Mouse (Mus musculus) cortical plate, adult 2 months (tissue): Measurements from ENCODE around the gene St8sia1. TPM values are rescaled to one million over a fixed set of nuclear protein-coding genes. Genes with fewer than 3 reads are reported as not detected.

ENCODE experiments used
- H3K27ac ChIP-seq: fragments of 200-500 bp; 2 replicates; pipeline ENCODE4 v1.5.1; 2012; ENCODE audit warnings: low read length, control low read depth, inconsistent platforms; ENCODE audit not compliant: insufficient read depth
- H3K4me1 ChIP-seq: fragments of 200-500 bp; 2 replicates; pipeline ENCODE4 v1.6.1; 2011; ENCODE audit warnings: low read length; ENCODE audit not compliant: control insufficient read depth, insufficient read depth
- H3K4me3 ChIP-seq: fragments of 200-500 bp; 2 replicates; pipeline ENCODE4 v1.5.1; 2011; ENCODE audit warnings: mild to moderate bottlenecking, low read length, control low read depth; ENCODE audit not compliant: insufficient read depth
- CTCF ChIP-seq: fragments of 200-500 bp; IDR thresholded peaks from 2 replicates; pipeline ENCODE4 v1.5.1; 2011; ENCODE audit warnings: mild to moderate bottlenecking, control low read depth, low read length; ENCODE audit not compliant: insufficient read depth; ENCODE audit errors: extremely low read depth
- POLR2A ChIP-seq: fragments of 200-500 bp; IDR thresholded peaks from 2 replicates; pipeline ENCODE4 v1.6.1; 2011; ENCODE audit warnings: mild to moderate bottlenecking, low read length, control low read depth; ENCODE audit not compliant: insufficient read depth; ENCODE audit errors: extremely low read depth
- polyA plus RNA-seq: library from polyadenylated mRNA; depleted of rRNA; stranded (reverse); fragments of >200 nt; gene quantifications from 2 replicates; pipeline ENCODE4 v1.2.3, GENCODE M21; 2012

The St8sia1 gene
- polyA plus RNA-seq, 1 experiment, result 9.0 TPM

DNA sequence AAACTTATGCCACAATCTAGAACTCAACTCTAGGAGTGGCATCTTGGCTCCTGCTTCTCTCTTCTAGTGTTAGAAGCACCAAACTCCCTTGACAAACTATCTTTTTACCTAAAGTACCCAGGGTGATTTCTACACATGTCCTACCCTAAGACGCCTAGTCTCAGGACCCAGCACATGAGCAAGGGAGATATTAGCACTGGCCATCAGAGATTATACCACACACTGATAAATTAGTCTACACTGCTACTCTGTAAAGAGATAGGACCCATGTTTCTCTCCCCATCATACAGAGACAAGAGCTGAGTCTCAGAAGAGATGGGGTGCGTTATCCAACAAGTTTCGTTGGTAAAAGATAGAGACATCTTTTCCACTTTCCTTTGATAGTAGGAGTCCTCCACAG is 53.0 kb downstream of the St8sia1 start:
- TF ChIP-seq CTCF (no peak), POLR2A (no peak)
- no peaks in the 10 kb centered on the region for H3K4me1 ChIP-seq
- no peak overlapping the region for H3K27ac ChIP-seq
- no peak overlapping the region for H3K4me3 ChIP-seq

GRCm38 (mm10) chr6:142910721-142911120 is 53.5 kb downstream of the St8sia1 start:
- TF ChIP-seq POLR2A, result no peak
- no peak for TF ChIP-seq CTCF
- Histone ChIP-seq H3K4me1 (no peaks in the 10 kb centered on the region), H3K4me3 (no peak overlapping the region)

GRCm38 (mm10) chr6:142909771-142910105 is 54.5 kb downstream of the St8sia1 start:
- Histone ChIP-seq H3K4me3 (no peak overlapping the region), H3K4me1 (no peaks in the 10 kb centered on the region), H3K27ac (no peak overlapping the region)
- TF ChIP-seq POLR2A (no peak), CTCF (no peak)

More at GRCm38 (mm10) chr6:142910721-142911120, 53.5 kb downstream of the St8sia1 start:
- no peak overlapping the region for H3K27ac ChIP-seq

DNA sequence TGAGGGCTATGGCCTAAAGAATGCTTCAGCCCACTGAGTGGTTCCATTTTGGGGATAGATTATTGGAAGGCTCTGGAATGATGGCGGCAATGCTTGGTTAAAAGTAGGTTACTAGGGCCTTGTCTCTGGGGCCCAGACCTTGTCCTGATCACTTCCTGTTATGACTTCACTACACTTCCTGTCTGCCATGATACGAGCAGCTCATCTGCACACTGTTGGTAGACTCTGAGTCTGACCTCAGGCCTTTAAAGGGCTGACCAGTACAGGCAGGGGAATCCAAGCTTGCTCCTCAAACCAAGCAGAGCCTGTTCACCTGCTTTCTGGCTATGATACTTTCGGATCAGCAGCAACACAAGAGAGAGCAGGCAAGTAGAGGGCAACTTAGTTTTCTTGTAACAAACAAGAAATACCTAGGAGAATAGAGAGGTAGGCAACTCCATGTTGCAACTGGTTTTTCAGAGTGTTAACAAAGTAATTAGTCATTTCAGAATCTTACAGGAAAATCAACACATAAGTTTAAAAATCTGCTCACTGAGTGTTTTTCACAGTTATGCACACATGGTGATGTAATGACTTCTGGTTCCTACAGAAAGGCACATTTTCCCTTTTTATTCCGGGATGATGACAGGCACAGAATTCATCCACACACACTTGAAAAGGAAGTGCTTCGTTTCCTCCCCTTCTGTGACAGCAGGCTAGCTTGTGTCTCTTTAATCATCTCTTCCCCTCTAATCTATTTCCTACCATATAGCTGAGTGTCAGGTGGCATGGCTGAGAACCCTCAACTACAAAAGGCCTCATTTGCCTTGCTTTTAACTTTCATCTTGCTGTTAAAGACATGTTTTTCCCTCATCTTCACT is 55.1 kb downstream of the St8sia1 start:
- Histone ChIP-seq H3K27ac (no peak overlapping the region), H3K4me1 (no peaks in the 10 kb centered on the region), H3K4me3 (no peak overlapping the region)
- TF ChIP-seq CTCF (no peak), POLR2A (no peak)

GRCm38 (mm10) chr6:142908412-142908811 is 55.8 kb downstream of the St8sia1 start:
- H3K4me3 ChIP-seq, result no peak overlapping the region
- H3K4me1 ChIP-seq, result no peaks in the 10 kb centered on the region
- no peak overlapping the region for H3K27ac ChIP-seq
- no peak for TF ChIP-seq POLR2A
- no peak for TF ChIP-seq CTCF

DNA sequence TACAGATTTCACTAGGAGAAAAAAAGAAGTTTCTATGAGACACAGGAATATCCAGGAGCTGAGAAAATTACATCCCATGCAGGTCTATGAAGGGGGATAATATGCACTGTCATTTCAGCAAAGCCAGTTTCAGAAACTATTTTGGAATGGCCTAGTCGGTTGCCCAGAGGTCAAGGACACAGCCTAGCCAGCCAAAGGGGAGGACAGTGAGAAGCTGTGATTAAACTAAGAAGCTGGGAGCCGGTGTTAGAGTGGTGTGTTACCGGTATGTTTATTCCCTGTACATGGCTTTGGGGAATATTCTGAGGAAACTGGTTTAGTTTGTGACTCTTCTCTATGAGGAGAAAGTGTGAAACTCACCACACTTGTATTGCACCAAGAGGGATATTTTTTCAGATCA is 68.9 kb downstream of the St8sia1 start:
- H3K4me1 ChIP-seq, result no peaks in the 10 kb centered on the region
- no peak overlapping the region for H3K27ac ChIP-seq
- no peak for TF ChIP-seq POLR2A
- TF ChIP-seq CTCF, result no peak
- no peak overlapping the region for H3K4me3 ChIP-seq

DNA sequence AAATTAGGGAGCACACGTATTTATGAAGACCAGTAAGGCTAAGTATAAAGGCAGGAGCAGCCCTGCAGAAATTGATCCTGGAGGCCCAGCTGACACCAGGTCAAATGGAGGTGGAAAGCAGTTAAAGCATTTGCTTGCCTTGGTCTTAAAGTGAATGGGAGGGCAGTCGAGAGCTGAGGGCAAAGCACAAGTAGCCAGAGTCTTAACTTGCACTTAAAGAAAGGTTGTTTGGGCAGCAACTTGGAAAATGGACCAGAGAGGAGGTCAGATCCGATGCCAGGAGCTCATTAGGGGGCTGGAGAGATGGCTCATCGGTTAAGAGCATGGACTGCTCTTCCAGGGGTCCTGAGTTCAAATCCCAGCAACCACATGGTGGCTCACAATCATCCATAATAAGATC is 70.5 kb downstream of the St8sia1 start:
- Histone ChIP-seq H3K4me1 (no peaks in the 10 kb centered on the region), H3K27ac (no peak overlapping the region), H3K4me3 (no peak overlapping the region)
- TF ChIP-seq CTCF (no peak), POLR2A (no peak)

GRCm38 (mm10) chr6:142890321-142890720 is 73.9 kb downstream of the St8sia1 start:
- Histone ChIP-seq H3K4me1 (no peaks in the 10 kb centered on the region), H3K4me3 (no peak overlapping the region)

DNA sequence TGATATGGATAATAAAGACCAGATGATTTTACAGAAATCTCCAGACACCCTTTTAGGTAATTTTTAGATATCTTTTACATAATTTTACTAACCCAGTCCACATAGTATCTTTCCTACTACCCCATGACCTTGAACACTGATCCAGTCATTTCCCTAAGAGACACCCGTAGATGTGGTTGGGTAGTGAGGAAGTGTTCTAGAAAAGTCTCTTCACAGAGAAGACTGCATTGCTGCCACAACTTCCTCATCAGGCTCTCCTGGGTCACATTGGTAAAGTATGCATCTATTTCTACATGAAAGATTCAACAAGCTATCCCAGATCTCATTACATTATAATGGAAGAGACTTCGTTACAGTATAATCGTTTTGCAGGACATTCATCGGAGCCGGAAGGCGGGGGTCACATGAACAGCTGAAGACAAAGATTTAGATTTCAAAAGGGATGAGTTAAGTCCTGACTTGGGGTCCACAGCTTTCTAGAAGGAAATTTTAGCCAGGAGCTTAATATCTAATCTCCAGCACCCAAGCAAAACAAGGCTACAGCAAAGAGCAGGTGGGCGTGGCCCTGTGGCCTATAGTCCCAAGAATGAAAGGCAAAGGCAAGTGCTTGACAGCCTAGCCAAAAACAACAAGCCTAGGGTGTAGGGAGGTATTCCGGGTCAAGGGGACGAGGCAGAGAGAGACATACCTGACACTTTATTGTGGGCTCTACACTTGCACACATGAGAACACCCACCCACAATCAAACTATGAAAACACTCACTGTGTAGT is 75.1 kb downstream of the St8sia1 start:
- Histone ChIP-seq H3K4me1 (no peaks in the 10 kb centered on the region), H3K27ac (no peak overlapping the region), H3K4me3 (no peak overlapping the region)
- TF ChIP-seq POLR2A (no peak), CTCF (no peak)

More at GRCm38 (mm10) chr6:142890321-142890720, 73.9 kb downstream of the St8sia1 start:
- no peak overlapping the region for H3K27ac ChIP-seq
- TF ChIP-seq POLR2A, result no peak
- TF ChIP-seq CTCF, result no peak
